Mouse (Mus musculus): Measurements from ENCODE around the gene Cyp39a1. TPM values are rescaled to one million over a fixed set of nuclear protein-coding genes. Genes with fewer than 3 reads are reported as not detected.

Cyp39a1 gene
- polyA plus RNA-seq, 1 experiment from 2014 or later: 12.3 TPM

DNA sequence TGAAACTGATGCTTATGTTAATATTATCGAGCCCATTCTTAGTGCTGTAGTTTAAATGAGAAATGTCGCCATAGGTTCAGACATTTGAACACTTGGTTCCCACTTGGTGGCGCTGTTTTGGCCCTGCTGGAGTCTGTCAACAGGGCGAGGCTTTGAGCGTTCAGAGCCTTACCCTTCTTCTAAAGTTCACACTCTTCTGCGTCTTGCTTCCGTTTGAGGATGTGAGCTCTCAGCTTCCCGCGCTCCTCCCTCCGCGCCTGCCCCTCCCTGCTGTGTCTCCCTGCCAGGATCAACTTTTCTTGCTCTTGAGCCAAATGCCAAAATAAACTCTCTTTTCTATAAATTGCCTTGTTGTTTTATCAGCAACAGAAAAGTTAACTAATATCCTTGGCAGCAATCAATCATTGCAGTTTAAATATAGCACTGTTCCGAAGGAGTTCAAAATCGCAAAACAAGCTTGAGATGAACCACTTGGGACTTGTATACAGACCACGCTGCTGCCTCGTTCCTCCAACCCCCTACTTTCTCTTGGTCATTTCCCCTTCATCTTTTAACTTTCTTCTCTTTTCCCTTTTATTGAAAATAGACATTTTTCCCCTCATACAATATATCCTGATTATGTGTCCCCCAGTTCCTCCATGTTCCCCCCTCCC lies 91.5 kb downstream of the Cyp39a1 start:
- no peak for ATAC-seq
- no peak for DNase-seq (ENCODE audit: low read depth, low spot score)
- H3K27me3 ChIP-seq: no peaks in the 10 kb centered on the region
- ChIA-PET CTCF (interaction anchor here (1.0 kb wide), 1 partner anchor 9 kb away, joined by 4 read pairs; no protein-coding TSS in a partner anchor), POLR2A (no interaction called here)
- in situ Hi-C loops (cut with MboI; ENCODE audit: low pct_unique_long_range_greater_than_20kb): no loop called here
- peak; percentile 20 for TF ChIP-seq CTCF (IDR thresholded peaks at IDR 0.05)

DNA sequence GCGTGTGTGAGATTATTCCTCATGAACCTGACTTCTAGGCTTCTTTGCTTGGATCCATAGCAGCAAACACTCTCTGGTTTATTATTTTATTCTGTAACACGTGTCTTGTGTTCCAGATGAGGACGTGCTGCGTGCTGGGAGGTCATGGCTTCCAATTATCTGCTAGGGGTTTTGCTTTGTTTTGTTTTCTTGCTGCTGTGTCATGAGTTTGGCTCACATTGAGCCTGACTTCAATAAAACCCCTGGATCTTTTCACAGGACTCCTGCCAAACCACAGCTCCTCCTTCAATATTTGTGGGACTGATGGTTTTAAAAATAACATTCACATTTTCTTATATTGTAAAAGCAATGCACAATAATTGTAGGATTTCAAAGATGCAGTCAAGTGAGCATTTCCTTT lies 117.3 kb downstream of the Cyp39a1 start:
- no peak for TF ChIP-seq CTCF (IDR thresholded peaks at IDR 0.05)
- no peak for ATAC-seq
- ChIA-PET CTCF (interaction anchor here (1.4 to 2.3 kb wide), 4 partner anchors 12 to 77 kb away, joined by 3 to 7 read pairs (median 4); no protein-coding TSS in a partner anchor), POLR2A (no interaction called here)
- in situ Hi-C loops (cut with MboI; ENCODE audit: low pct_unique_long_range_greater_than_20kb): no loop called here
- H3K27me3 ChIP-seq: no peaks in the 10 kb centered on the region
- peak; percentile 59 for DNase-seq (ENCODE audit: low read depth, low spot score)

DNA sequence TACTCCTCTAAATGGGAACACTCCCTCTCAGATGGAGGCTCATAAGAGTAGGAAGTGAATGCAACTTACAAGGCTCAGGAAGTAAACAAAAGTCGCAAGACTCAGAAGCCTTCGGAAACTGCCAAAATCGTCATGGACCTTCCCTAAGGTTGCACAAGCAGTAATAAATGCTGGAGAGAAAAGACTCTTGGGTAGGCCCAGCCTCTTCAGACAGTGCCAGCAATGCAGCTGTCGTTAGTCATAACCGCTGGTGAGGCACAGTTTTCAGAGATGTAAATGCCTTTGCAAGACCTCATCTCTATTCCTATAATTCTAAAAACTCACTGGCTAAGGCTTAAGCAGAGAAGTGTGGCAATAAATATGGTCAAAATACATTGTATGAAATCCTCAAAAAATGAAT lies 121.0 kb downstream of the Cyp39a1 start:
- POLR2A ChIA-PET: no interaction called here
- no peak for ATAC-seq
- no peak for TF ChIP-seq CTCF (IDR thresholded peaks at IDR 0.05)
- no peaks in the 10 kb centered on the region for H3K27me3 ChIP-seq
- in situ Hi-C loops (cut with MboI; ENCODE audit: low pct_unique_long_range_greater_than_20kb): no loop called here
- CTCF ChIA-PET: interaction anchor here (1.3 kb wide), 1 partner anchor 10 kb away, joined by 5 read pairs; no protein-coding TSS in a partner anchor
- DNase-seq (ENCODE audit: low read depth, low spot score): no peak

DNA sequence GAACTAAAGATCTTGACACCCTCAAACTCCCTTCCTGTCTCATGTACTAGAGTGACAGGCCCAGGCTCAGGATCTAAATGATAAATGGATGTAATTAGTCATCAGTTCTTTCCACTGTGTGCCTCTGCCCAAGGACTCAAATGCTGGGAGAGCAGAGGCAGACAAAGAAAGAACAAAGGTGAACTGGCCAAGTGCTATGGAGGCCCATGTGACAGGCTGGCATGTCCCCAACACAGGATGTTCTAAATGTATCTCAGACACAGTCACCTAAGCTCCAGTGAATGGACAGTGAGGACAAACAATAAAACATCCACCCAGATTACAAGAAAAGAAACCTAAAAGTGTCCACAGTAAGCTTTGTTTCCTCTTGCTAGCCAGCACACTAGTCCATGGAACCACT lies 122.2 kb downstream of the Cyp39a1 start:
- DNase-seq (ENCODE audit: low read depth, low spot score) (no peak), ATAC-seq (no peak)
- no peaks in the 10 kb centered on the region for H3K27me3 ChIP-seq
- TF ChIP-seq CTCF (IDR thresholded peaks at IDR 0.05): no peak
- CTCF ChIA-PET: interaction anchor here (0.7 to 0.9 kb wide), 2 partner anchors 32 to 36 kb away, joined by 3 to 4 read pairs; no protein-coding TSS in a partner anchor
- in situ Hi-C loops (cut with MboI; ENCODE audit: low pct_unique_long_range_greater_than_20kb): no loop called here
- POLR2A ChIA-PET: no interaction called here

DNA sequence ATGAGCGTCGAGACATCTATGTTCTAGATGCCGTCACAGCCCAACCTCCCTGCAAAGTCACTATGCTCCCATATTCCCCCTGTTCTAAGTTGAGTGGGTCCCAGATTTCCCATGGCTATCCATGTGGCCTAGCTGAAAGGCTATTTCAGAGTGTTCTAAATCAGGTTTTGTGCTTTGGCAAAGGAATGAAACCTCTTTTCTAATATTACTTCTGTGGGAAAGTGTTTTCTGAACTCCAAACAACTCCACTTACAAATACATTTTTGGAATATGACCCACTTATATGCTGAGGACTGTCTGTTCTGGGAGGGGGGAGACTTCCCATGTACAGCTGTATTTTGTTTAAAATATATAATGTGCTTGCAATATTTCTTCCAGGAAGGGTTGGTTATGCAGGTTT lies 124.5 kb downstream of the Cyp39a1 start:
- ATAC-seq (no peak), DNase-seq (ENCODE audit: low read depth, low spot score) (no peak)
- no peak for TF ChIP-seq CTCF (IDR thresholded peaks at IDR 0.05)
- no peaks in the 10 kb centered on the region for H3K27me3 ChIP-seq
- in situ Hi-C loops (cut with MboI; ENCODE audit: low pct_unique_long_range_greater_than_20kb): no loop called here
- POLR2A ChIA-PET: no interaction called here
- CTCF ChIA-PET: interaction anchor here (1.5 kb wide), 1 partner anchor 10 kb away, joined by 4 read pairs; no protein-coding TSS in a partner anchor

DNA sequence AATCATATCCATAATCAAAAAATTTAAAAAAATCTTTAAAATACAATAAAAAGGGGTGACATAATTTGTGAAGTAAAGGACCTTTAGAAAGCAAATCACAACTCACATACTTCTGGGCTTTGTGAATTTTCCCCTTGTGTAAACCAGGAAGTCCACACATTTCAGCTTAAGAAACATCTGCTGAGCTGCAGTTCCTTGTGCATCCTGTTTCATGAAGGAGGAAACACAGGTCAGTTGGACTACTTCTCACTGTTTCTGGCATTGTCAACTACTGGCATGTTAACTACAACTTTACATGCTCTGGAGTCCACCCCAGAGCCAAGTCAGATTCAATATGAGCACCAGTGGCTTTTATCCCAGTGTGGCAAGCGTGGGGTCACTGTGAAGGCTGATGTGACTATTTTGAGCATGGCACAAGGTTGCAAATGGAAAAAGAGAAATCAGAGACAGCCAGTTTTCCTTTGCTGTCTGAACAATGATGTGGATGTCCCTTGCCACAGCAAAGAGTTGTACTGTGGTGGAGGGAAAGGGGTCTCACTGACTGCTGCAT lies 127.6 kb downstream of the Cyp39a1 start:
- ChIA-PET POLR2A (no interaction called here), CTCF (no interaction called here)
- no peak for TF ChIP-seq CTCF (IDR thresholded peaks at IDR 0.05)
- no peak for ATAC-seq
- DNase-seq (ENCODE audit: low read depth, low spot score): no peak
- in situ Hi-C loops (cut with MboI; ENCODE audit: low pct_unique_long_range_greater_than_20kb): loop anchor here (5.0 kb wide), 2 partner anchors 77 to 93 kb away; no protein-coding TSS in a partner anchor
- no peaks in the 10 kb centered on the region for H3K27me3 ChIP-seq

Other genes starting within 250 kb of the Cyp39a1 start
- 0.03 TPM for gene Mep1a, start 164.6 kb upstream of the Cyp39a1 start, polyA plus RNA-seq (2021)
- gene Ankrd66, start 123.8 kb upstream of the Cyp39a1 start, polyA plus RNA-seq (2021): not detected
- 9.0 TPM for gene Pla2g7, start 99.3 kb upstream of the Cyp39a1 start, polyA plus RNA-seq (2021)
- gene Tdrd6, start 37.1 kb upstream of the Cyp39a1 start, polyA plus RNA-seq (2021): 0.01 TPM
- gene Slc25a27, start 211 bp upstream of the Cyp39a1 start, polyA plus RNA-seq (2021): 5.1 TPM
- 109 TPM for gene Rcan2, start 133.9 kb downstream of the Cyp39a1 start, polyA plus RNA-seq (2021)